Mouse (Mus musculus) myocyte (in vitro differentiated cells): ENCODE measurements around the gene Ikbke.

Experiments used
- CEBPB ChIP-seq: IDR thresholded peaks from 2 replicates; pipeline ENCODE4 v1.6.1; 2011; ENCODE audit warnings: mild to moderate bottlenecking, moderate library complexity; ENCODE audit not compliant: poor library complexity, insufficient read depth, severe bottlenecking
- E2F4 ChIP-seq: IDR thresholded peaks from one replicate; pipeline ENCODE4 v1.6.1; 2011; ENCODE audit warnings: mild to moderate bottlenecking, control low read depth, moderate library complexity; ENCODE audit not compliant: insufficient read depth
- MAX ChIP-seq: IDR thresholded peaks from one replicate; pipeline ENCODE4 v1.6.1; 2011; ENCODE audit warnings: low read depth, mild to moderate bottlenecking, control low read depth
- MYOD1 ChIP-seq, 3 experiments: IDR thresholded peaks; one replicate each; pipeline ENCODE4 v1.6.1; 2011; ENCODE audit warnings: control low read depth in 2 of 3, low read depth in 2 of 3, mild to moderate bottlenecking in 2 of 3, moderate library complexity in 1 of 3; ENCODE audit not compliant: insufficient read length in 2 of 3, control insufficient read depth in 1 of 3
- MYOG ChIP-seq, 3 experiments: IDR thresholded peaks; one replicate each; pipeline ENCODE4 v1.6.1; 2011; ENCODE audit warnings: control low read depth in 2 of 3, low read depth in 2 of 3, mild to moderate bottlenecking in 2 of 3; ENCODE audit not compliant: insufficient read length in 2 of 3, control insufficient read depth in 1 of 3, insufficient read depth in 1 of 3
- POLR2A ChIP-seq: IDR thresholded peaks from one replicate; pipeline ENCODE4 v1.6.1; 2011; ENCODE audit warnings: low read depth, mild to moderate bottlenecking, control low read depth, moderate library complexity; ENCODE audit not compliant: insufficient read length
- POLR2AphosphoS2 ChIP-seq: IDR thresholded peaks from one replicate; pipeline ENCODE4 v1.6.1; 2011; ENCODE audit warnings: low read depth, control low read depth; ENCODE audit not compliant: insufficient read length
- REST ChIP-seq: IDR thresholded peaks from one replicate; pipeline ENCODE4 v1.6.1; 2011; ENCODE audit warnings: mild to moderate bottlenecking, control low read depth, moderate library complexity; ENCODE audit not compliant: insufficient read depth, insufficient read length
- TCF12 ChIP-seq: IDR thresholded peaks from one replicate; pipeline ENCODE4 v1.6.1; 2011; ENCODE audit warnings: mild to moderate bottlenecking, control low read depth; ENCODE audit not compliant: poor library complexity, insufficient read depth, severe bottlenecking
- TCF3 ChIP-seq: IDR thresholded peaks from one replicate; pipeline ENCODE4 v1.6.1; 2011; ENCODE audit warnings: low read depth, control low read depth; ENCODE audit not compliant: insufficient read length
- USF1 ChIP-seq: IDR thresholded peaks from one replicate; pipeline ENCODE4 v1.6.1; 2011; ENCODE audit warnings: low read depth, mild to moderate bottlenecking, control low read depth, moderate library complexity

- TF ChIP-seq E2F4 (no peak), POLR2A (no peak), MAX (no peak), TCF12 (no peak), REST (no peak), USF1 (no peak), POLR2AphosphoS2 (no peak), MYOD1 (IDR thresholded peaks at IDR 0.05; ENCODE audit: control insufficient read depth in 1 of 3, insufficient read length in 2 of 3, low read depth in 2 of 3) (no peak), CEBPB (no peak), MYOG (IDR thresholded peaks at IDR 0.05; ENCODE audit: control insufficient read depth in 1 of 3, insufficient read depth in 1 of 3, insufficient read length in 2 of 3, low read depth in 2 of 3) (no peak), TCF3 (no peak)
Measured at GRCm38 (mm10) chr1:131228225-131228624, 51.2 kb downstream of the Ikbke start.
